9 mouse cellular contexts compared by ENCODE assay signal in genomic region chr6:52256956-52257355, GRCm38 (mm10). TPM values are rescaled to one million over a fixed set of nuclear protein-coding genes. Genes with fewer than 3 reads are reported as not detected.
DNase-seq lines count a peak whose midpoint lies in the region; ATAC-seq lines count a peak whose summit lies in the region.
"Had no signal": no experiment of that assay in that cellular context is flagged by ENCODE, and none has a peak within 500 bp of the region (broad histone marks: within the 10 kb centered on the region; RNA-seq: fewer than 3 reads in every experiment).

No protein-coding gene starts in this region.

- 0% methylated on average over 6 of the region's 6 CpGs for WGBS in midbrain, embryonic 14.5 days
- WGBS in midbrain, embryonic 15.5 days: under 1% methylated on average over 6 of the region's 6 CpGs
- WGBS in limb, embryonic 13.5 days: 1% methylated on average over 6 of the region's 6 CpGs

- no peak overlapping the region for H3K4me3 ChIP-seq in midbrain, embryonic 14.5 days (replicated peaks; ENCODE audit: low read depth, low read length)
- no peak overlapping the region for H3K4me3 ChIP-seq in midbrain, embryonic 15.5 days
- peak overlapping the region; percentile 95 for H3K4me3 ChIP-seq in limb, embryonic 13.5 days

- H3K27ac ChIP-seq in midbrain, embryonic 14.5 days (replicated peaks; ENCODE audit: low read depth, low read length): no peak overlapping the region
- H3K27ac ChIP-seq in midbrain, embryonic 15.5 days: no peak overlapping the region
- H3K27ac ChIP-seq in limb, embryonic 13.5 days: no peak overlapping the region

- H3K4me2 ChIP-seq in midbrain, embryonic 14.5 days (ENCODE audit: low read length): no peak overlapping the region
- H3K4me2 ChIP-seq in midbrain, embryonic 15.5 days: no peak overlapping the region
- peak overlapping the region; percentile 75 for H3K4me2 ChIP-seq in limb, embryonic 13.5 days (replicated peaks)

- H3K36me3 ChIP-seq in midbrain, embryonic 14.5 days (ENCODE audit: control insufficient read depth, insufficient read depth, low read length): no peaks in the 10 kb centered on the region
- no peaks in the 10 kb centered on the region for H3K36me3 ChIP-seq in midbrain, embryonic 15.5 days (replicated peaks)
- peaks cover 7% of the 10 kb centered on the region; the same call in 1 of the 2 replicates for H3K36me3 ChIP-seq in limb, embryonic 13.5 days

- no peak overlapping the region for H3K9ac ChIP-seq in midbrain, embryonic 14.5 days (replicated peaks; ENCODE audit: low read length)
- no peak overlapping the region for H3K9ac ChIP-seq in midbrain, embryonic 15.5 days
- H3K9ac ChIP-seq in limb, embryonic 13.5 days: peak overlapping the region; percentile 69

- peak; percentile 94 for DNase-seq in midbrain, embryonic 14.5 days
- DNase-seq in adrenal gland, adult 8-10 months: peak; percentile 51
- peak; percentile 80 for DNase-seq in embryo, embryonic 9.5 days (ENCODE audit: extremely low spot score)
- DNase-seq in hindlimb bud, embryonic 11.5 days (ENCODE audit: extremely low spot score, low read depth, low spot score): peak; percentile 96
- DNase-seq in right cerebral cortex, adult 2 months (ENCODE audit: low spot score in 2 of 2): peak; percentile 73 to 75

- H3K27me3 ChIP-seq in midbrain, embryonic 14.5 days (ENCODE audit: control insufficient read depth, insufficient read depth, low read length): peaks cover 87% of the 10 kb centered on the region
- H3K27me3 ChIP-seq in midbrain, embryonic 15.5 days (replicated peaks): peaks cover 85% of the 10 kb centered on the region
- peaks cover 10% of the 10 kb centered on the region for H3K27me3 ChIP-seq in limb, embryonic 13.5 days

- no peak for ATAC-seq in midbrain, embryonic 14.5 days (ENCODE audit: low FRiP score, low TSS enrichment)
- no peak for ATAC-seq in midbrain, embryonic 15.5 days (replicated peaks)
- ATAC-seq in limb, embryonic 13.5 days (ENCODE audit: low FRiP score, low read depth): no peak
- no peak for ATAC-seq in erythroid progenitor cell, adult 5-6 weeks (replicated peaks; ENCODE audit: low FRiP score, poor library complexity, severe bottlenecking)

- H3K9me3 ChIP-seq in midbrain, embryonic 14.5 days (ENCODE audit: control insufficient read depth, low read length): no peaks in the 10 kb centered on the region
- H3K9me3 ChIP-seq in midbrain, embryonic 15.5 days: no peaks in the 10 kb centered on the region
- H3K9me3 ChIP-seq in limb, embryonic 13.5 days: no peaks in the 10 kb centered on the region

- no peaks in the 10 kb centered on the region for H3K4me1 ChIP-seq in midbrain, embryonic 14.5 days (ENCODE audit: control insufficient read depth, insufficient read depth, low read length)
- peaks cover 8% of the 10 kb centered on the region for H3K4me1 ChIP-seq in midbrain, embryonic 15.5 days
- H3K4me1 ChIP-seq in limb, embryonic 13.5 days: peaks cover 15% of the 10 kb centered on the region

RNA-seq across cellular contexts. Expression of gene Hoxa13, which starts 3.7 kb away (rescaled TPM):
- not detected in 2 replicates for polyA plus RNA-seq in midbrain, embryonic 14.5 days (2014; fragmentation: Nextera tagmentation; extraction: Ambion mirVana)
- polyA plus RNA-seq in midbrain, embryonic 15.5 days (2015; fragmentation: Nextera tagmentation; extraction: Ambion mirVana): not detected in 2 replicates
- total RNA-seq in adrenal gland, adult 8-10 months (2022): not detected
- 24.5 and 27.7 TPM in 2 replicates for polyA plus RNA-seq in limb, embryonic 13.5 days (2015; fragmentation: Nextera tagmentation; extraction: Ambion mirVana)
- total RNA-seq in erythroid progenitor cell, adult 5-6 weeks (2015; ENCODE audit: low replicate concordance): not detected in 2 replicates
- not detected in 2 replicates for total RNA-seq in erythroid progenitor cell, adult 5-6 weeks (2017; ENCODE audit: low replicate concordance)
- polyA plus RNA-seq: neural tube, embryonic 14.5 days had no signal

RNA-seq across cellular contexts. Expression of gene Hoxa11, which starts 11.3 kb away (rescaled TPM):
- not detected in 2 replicates for polyA plus RNA-seq in midbrain, embryonic 14.5 days (2014; fragmentation: Nextera tagmentation; extraction: Ambion mirVana)
- polyA plus RNA-seq in midbrain, embryonic 15.5 days (2015; fragmentation: Nextera tagmentation; extraction: Ambion mirVana): 0.13 TPM in 1 of 2 replicates, not detected in the other
- not detected for total RNA-seq in adrenal gland, adult 8-10 months (2022)
- polyA plus RNA-seq in limb, embryonic 13.5 days (2015; fragmentation: Nextera tagmentation; extraction: Ambion mirVana): 44.5 and 55.0 TPM in 2 replicates
- total RNA-seq in erythroid progenitor cell, adult 5-6 weeks (2015; ENCODE audit: low replicate concordance): not detected in 2 replicates
- not detected in 2 replicates for total RNA-seq in erythroid progenitor cell, adult 5-6 weeks (2017; ENCODE audit: low replicate concordance)

RNA-seq across cellular contexts. Expression of gene Hoxa10, which starts 16.3 kb away (rescaled TPM):
- polyA plus RNA-seq in midbrain, embryonic 14.5 days (2014; fragmentation: Nextera tagmentation; extraction: Ambion mirVana): not detected in 2 replicates
- 0.15 TPM in 1 of 2 replicates, not detected in the other for polyA plus RNA-seq in midbrain, embryonic 15.5 days (2015; fragmentation: Nextera tagmentation; extraction: Ambion mirVana)
- under 1 TPM in 2 of 4 experiments, not detected in 2; 0.15 to 0.16 TPM for total RNA-seq in adrenal gland, adult 8-10 months (2022)
- polyA plus RNA-seq in limb, embryonic 13.5 days (2015; fragmentation: Nextera tagmentation; extraction: Ambion mirVana): 191 and 207 TPM in 2 replicates
- total RNA-seq in erythroid progenitor cell, adult 5-6 weeks (2015; ENCODE audit: low replicate concordance): not detected in 2 replicates
- 0.15 TPM in 1 of 2 replicates, not detected in the other for total RNA-seq in erythroid progenitor cell, adult 5-6 weeks (2017; ENCODE audit: low replicate concordance)

RNA-seq across cellular contexts. Expression of gene Hoxa9, which starts 26.1 kb away (rescaled TPM):
- polyA plus RNA-seq in midbrain, embryonic 14.5 days (2014; fragmentation: Nextera tagmentation; extraction: Ambion mirVana): not detected in 2 replicates
- polyA plus RNA-seq in midbrain, embryonic 15.5 days (2015; fragmentation: Nextera tagmentation; extraction: Ambion mirVana): not detected in 2 replicates
- total RNA-seq in adrenal gland, adult 8-10 months (2022): under 1 TPM in 3 of 4 experiments, not detected in 1; 0.27 to 0.56 (median 0.55) TPM
- 58.3 and 63.5 TPM in 2 replicates for polyA plus RNA-seq in limb, embryonic 13.5 days (2015; fragmentation: Nextera tagmentation; extraction: Ambion mirVana)
- total RNA-seq in erythroid progenitor cell, adult 5-6 weeks (2015; ENCODE audit: low replicate concordance): 0.36 and 0.84 TPM in 2 replicates
- 4.5 TPM in 1 of 2 replicates, not detected in the other for total RNA-seq in erythroid progenitor cell, adult 5-6 weeks (2017; ENCODE audit: low replicate concordance)

RNA-seq across cellular contexts. Expression of gene Hoxa7, which starts 35.3 kb away (rescaled TPM):
- polyA plus RNA-seq in midbrain, embryonic 14.5 days (2014; fragmentation: Nextera tagmentation; extraction: Ambion mirVana): not detected in 2 replicates
- not detected in 2 replicates for polyA plus RNA-seq in midbrain, embryonic 15.5 days (2015; fragmentation: Nextera tagmentation; extraction: Ambion mirVana)
- 10 to 100 TPM; 12.9 to 27.9 (median 19.1) TPM for total RNA-seq in adrenal gland, adult 8-10 months (2022)
- polyA plus RNA-seq in limb, embryonic 13.5 days (2015; fragmentation: Nextera tagmentation; extraction: Ambion mirVana): 11.8 and 13.1 TPM in 2 replicates
- total RNA-seq in erythroid progenitor cell, adult 5-6 weeks (2015; ENCODE audit: low replicate concordance): 1.1 and 8.4 TPM in 2 replicates
- 1.3 and 3.8 TPM in 2 replicates for total RNA-seq in erythroid progenitor cell, adult 5-6 weeks (2017; ENCODE audit: low replicate concordance)

Comparison
In these comparisons a context has a peak if more than half of its experiments do, and no peak if none do; other contexts are left out.
1. RNA of gene Hoxa13, which starts 3.7 kb away (polyA plus RNA-seq): 24.5 to 27.7 TPM in limb, embryonic 13.5 days; not detected in midbrain, embryonic 14.5 days and not detected in midbrain, embryonic 15.5 days; every median in the first group is over 10 times any median in the second.
2. RNA of gene Hoxa11, which starts 11.3 kb away (polyA plus RNA-seq): 44.5 to 55.0 TPM in limb, embryonic 13.5 days; 0.13 TPM in midbrain, embryonic 15.5 days and not detected in midbrain, embryonic 14.5 days; every median in the first group is over 10 times any median in the second.
3. RNA of gene Hoxa10, which starts 16.3 kb away (polyA plus RNA-seq): 191 to 207 TPM in limb, embryonic 13.5 days; 0.15 TPM in midbrain, embryonic 15.5 days and not detected in midbrain, embryonic 14.5 days; every median in the first group is over 100 times any median in the second.
4. Peak in every context shown above with its lines, with median percentiles within 50 percentile points of each other: DNase-seq.